Mouse (Mus musculus) hindbrain, embryonic 11.5 days (tissue): ENCODE results near the gene Tshb. TPM values are rescaled to one million over a fixed set of nuclear protein-coding genes. Genes with fewer than 3 reads are reported as not detected.

Experiments used
- polyA plus RNA-seq: library from polyadenylated mRNA; unstranded; fragments of >200 nt; fragmentation: Nextera tagmentation; extraction: Ambion mirVana; gene quantifications from 2 replicates; pipeline ENCODE4 v1.2.1, GENCODE M21; 2014

The Tshb gene
- polyA plus RNA-seq, 1 experiment from 2014 or later = 0.23 TPM

Other genes starting within 250 kb of the Tshb start
- gene Tspan2, start 48.2 kb downstream of the Tshb start, polyA plus RNA-seq = 9.5 and 9.7 TPM in 2 replicates
- gene Sycp1, start 153.4 kb upstream of the Tshb start, polyA plus RNA-seq = 0.11 TPM in 1 of 2 replicates, not detected in the other
- gene Nr1h5, start 181.4 kb upstream of the Tshb start, polyA plus RNA-seq = not detected in 2 replicates
- gene Sike1, start 213.0 kb upstream of the Tshb start, polyA plus RNA-seq = 103 and 104 TPM in 2 replicates
- gene Csde1, start 237.7 kb upstream of the Tshb start, polyA plus RNA-seq = 561 and 569 TPM in 2 replicates